Mouse (Mus musculus): ENCODE data around the gene Rnf208. TPM values are rescaled to one million over a fixed set of nuclear protein-coding genes. Genes with fewer than 3 reads are reported as not detected.

Rnf208 gene
- polyA plus RNA-seq, 1 experiment from 2014 or later: 47.5 TPM

DNA sequence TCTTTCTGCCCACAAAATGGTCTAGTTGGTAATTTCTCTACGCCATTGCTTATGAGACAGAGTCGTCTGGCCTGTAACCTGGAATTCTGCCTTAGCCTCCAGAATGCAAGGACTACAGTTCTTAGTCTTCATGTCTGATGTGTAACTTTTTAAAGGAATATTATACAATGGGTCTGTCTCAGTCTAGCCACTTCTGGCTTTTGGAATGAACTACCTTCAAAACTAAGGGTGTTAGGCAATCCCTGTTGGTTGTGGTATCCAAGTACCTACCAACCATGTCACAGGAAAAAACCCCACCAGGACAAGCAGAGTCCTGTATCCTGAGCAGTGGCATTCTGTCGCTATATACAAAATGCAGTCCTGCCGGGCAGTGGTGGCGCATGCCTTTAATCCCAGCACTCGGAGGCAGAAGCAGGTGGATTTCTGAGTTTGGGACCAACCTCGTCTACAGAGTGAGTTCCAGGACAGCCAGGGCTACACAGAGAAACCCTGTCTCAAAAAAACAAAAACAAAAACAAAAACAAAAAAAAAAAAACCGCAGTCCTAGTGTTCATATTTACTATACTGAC is 16.2 kb upstream of the Rnf208 start:
- H3K4me2 ChIP-seq (replicated peaks): peak overlapping the region; percentile 57
- no peak for ATAC-seq (ENCODE audit: low FRiP score, low read depth)
- H3K4me3 ChIP-seq: peak overlapping the region; percentile 48; the same call in 1 of the 2 replicates
- H3K9me3 ChIP-seq: no peaks in the 10 kb centered on the region
- H3K27ac ChIP-seq: 0 out of 2 replicates have a peak overlapping the region, but pooled peaks have one; percentile 91
- no peaks in the 10 kb centered on the region for H3K27me3 ChIP-seq (replicated peaks)
- peaks cover 5% of the 10 kb centered on the region; the same call in 1 of the 2 replicates for H3K36me3 ChIP-seq
- no peak overlapping the region for H3K9ac ChIP-seq
- H3K4me1 ChIP-seq: peaks cover 23% of the 10 kb centered on the region
- 80% methylated on average over 8 of the region's 8 CpGs for WGBS

DNA sequence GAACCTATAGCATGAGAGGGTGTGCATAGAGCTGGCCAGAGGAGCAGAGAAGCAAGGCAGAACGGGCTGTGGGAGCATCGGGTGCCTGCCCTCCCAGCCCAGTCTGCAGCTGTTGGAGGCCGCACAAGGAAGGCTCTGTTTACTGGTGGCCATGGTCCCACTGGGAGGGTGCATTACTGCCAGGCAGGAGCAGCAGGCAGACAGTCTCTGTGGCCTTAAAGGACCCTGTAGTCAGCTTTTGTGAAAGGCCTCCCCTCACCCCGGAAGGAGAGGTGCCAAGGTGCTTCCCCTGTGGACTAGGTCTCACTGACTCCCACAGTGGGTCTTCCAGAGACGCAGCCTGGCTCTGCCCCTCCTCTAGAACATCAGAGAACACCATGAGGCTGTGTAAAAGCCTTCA is 15.2 kb upstream of the Rnf208 start:
- no peak overlapping the region for H3K9ac ChIP-seq
- H3K9me3 ChIP-seq: no peaks in the 10 kb centered on the region
- ATAC-seq (ENCODE audit: low FRiP score, low read depth): no peak
- WGBS: 82% methylated on average over 5 of the region's 5 CpGs
- H3K27ac ChIP-seq: no peak overlapping the region
- peaks cover 7% of the 10 kb centered on the region; the same call in 1 of the 2 replicates for H3K27me3 ChIP-seq (replicated peaks)
- peaks cover 1% of the 10 kb centered on the region; the same call in 1 of the 2 replicates for H3K36me3 ChIP-seq
- H3K4me1 ChIP-seq: peaks cover 23% of the 10 kb centered on the region
- H3K4me2 ChIP-seq (replicated peaks): no peak overlapping the region
- no peak overlapping the region for H3K4me3 ChIP-seq

DNA sequence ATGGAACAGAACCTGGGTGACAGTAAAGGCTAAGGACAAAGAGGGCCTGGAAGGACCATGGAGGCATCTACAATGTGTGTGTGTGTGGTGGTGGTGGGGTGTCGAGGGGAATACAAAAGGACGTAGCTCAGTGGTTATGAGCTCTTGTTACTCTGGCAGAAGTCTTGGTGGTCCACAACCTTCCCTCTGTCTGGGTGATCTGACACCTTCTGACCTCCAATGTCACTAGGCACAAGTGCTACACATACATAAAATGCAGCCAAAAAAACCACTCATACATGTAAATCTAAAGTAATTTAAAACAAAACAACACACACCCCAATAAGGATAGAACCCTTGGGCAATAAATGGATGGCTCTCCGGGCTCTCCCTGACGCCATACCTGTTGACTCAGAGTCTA is 14.6 kb upstream of the Rnf208 start:
- no peak overlapping the region for H3K27ac ChIP-seq
- H3K9me3 ChIP-seq: no peaks in the 10 kb centered on the region
- H3K4me2 ChIP-seq (replicated peaks): no peak overlapping the region
- H3K27me3 ChIP-seq (replicated peaks): peaks cover 9% of the 10 kb centered on the region; the same call in 1 of the 2 replicates
- no peak overlapping the region for H3K4me3 ChIP-seq
- no peaks in the 10 kb centered on the region for H3K36me3 ChIP-seq
- ATAC-seq (ENCODE audit: low FRiP score, low read depth): no peak
- no peak overlapping the region for H3K9ac ChIP-seq
- WGBS: 91% methylated on average over 4 of the region's 4 CpGs
- peaks cover 23% of the 10 kb centered on the region for H3K4me1 ChIP-seq

GRCm38 (mm10) chr2:25228431-25228889 is 13.6 kb upstream of the Rnf208 start:
- Histone ChIP-seq H3K9me3 (no peaks in the 10 kb centered on the region), H3K4me3 (no peak overlapping the region), H3K36me3 (no peaks in the 10 kb centered on the region), H3K4me2 (replicated peaks) (peak overlapping the region; percentile 38), H3K9ac (no peak overlapping the region), H3K27me3 (replicated peaks) (peaks cover 9% of the 10 kb centered on the region; the same call in 1 of the 2 replicates), H3K4me1 (peaks cover 19% of the 10 kb centered on the region), H3K27ac (no peak overlapping the region)
- 0% methylated on average over 7 of the region's 7 CpGs for WGBS
- no peak for ATAC-seq (ENCODE audit: low FRiP score, low read depth)

GRCm38 (mm10) chr2:25228995-25229530 is 13.0 kb upstream of the Rnf208 start:
- no peak overlapping the region for H3K9ac ChIP-seq

GRCm38 (mm10) chr2:25229582-25229981 is 12.5 kb upstream of the Rnf208 start:
- Histone ChIP-seq H3K9ac (no peak overlapping the region), H3K27ac (no peak overlapping the region), H3K4me1 (peaks cover 14% of the 10 kb centered on the region), H3K9me3 (no peaks in the 10 kb centered on the region), H3K27me3 (replicated peaks) (peaks cover 9% of the 10 kb centered on the region; the same call in 1 of the 2 replicates), H3K4me3 (no peak overlapping the region), H3K4me2 (replicated peaks) (no peak overlapping the region), H3K36me3 (no peaks in the 10 kb centered on the region)
- ATAC-seq (ENCODE audit: low FRiP score, low read depth): no peak
- 84% methylated on average over 5 of the region's 5 CpGs for WGBS

More at GRCm38 (mm10) chr2:25228995-25229530, 13.0 kb upstream of the Rnf208 start:
- Histone ChIP-seq H3K27me3 (replicated peaks) (peaks cover 9% of the 10 kb centered on the region; the same call in 1 of the 2 replicates), H3K4me3 (no peak overlapping the region), H3K4me2 (replicated peaks) (peak overlapping the region; percentile 38), H3K36me3 (no peaks in the 10 kb centered on the region), H3K27ac (no peak overlapping the region), H3K9me3 (no peaks in the 10 kb centered on the region), H3K4me1 (peaks cover 14% of the 10 kb centered on the region)
- ATAC-seq (ENCODE audit: low FRiP score, low read depth): no peak
- WGBS: 70% methylated on average over 6 of the region's 6 CpGs

DNA sequence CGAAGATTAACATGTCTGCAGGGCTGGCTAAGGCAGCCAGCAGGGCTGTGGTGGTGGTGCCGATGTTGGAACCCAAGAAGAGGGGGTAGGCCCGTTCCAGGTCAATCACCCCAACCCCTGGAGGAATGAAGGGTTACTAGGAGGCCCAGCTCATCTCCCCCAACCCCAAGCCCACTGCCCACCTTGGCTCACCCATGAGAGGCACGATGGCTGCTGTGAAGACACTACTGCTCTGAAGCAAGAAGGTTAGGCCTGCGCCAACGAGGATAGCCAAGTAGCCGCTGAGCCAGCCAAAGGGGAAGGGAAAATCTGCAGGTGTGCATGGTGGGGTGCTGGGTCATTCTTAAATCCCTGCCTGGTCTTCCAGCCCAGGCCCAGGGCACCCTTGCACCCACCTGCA is 11.5 kb upstream of the Rnf208 start:
- Histone ChIP-seq H3K9ac (no peak overlapping the region), H3K36me3 (no peaks in the 10 kb centered on the region), H3K4me2 (replicated peaks) (no peak overlapping the region), H3K4me1 (peaks cover 10% of the 10 kb centered on the region), H3K4me3 (no peak overlapping the region), H3K27me3 (replicated peaks) (peaks cover 9% of the 10 kb centered on the region; the same call in 1 of the 2 replicates), H3K9me3 (no peaks in the 10 kb centered on the region), H3K27ac (no peak overlapping the region)
- 83% methylated on average over 7 of the region's 7 CpGs for whole genome bisulfite sequencing
- ATAC-seq (ENCODE audit: low FRiP score, low read depth): no peak

GRCm38 (mm10) chr2:25231038-25231437 is 11.0 kb upstream of the Rnf208 start:
- peaks cover 9% of the 10 kb centered on the region; the same call in 1 of the 2 replicates for H3K27me3 ChIP-seq (replicated peaks)
- no peaks in the 10 kb centered on the region for H3K9me3 ChIP-seq
- 59% methylated on average over 12 of the region's 12 CpGs for WGBS
- no peak for ATAC-seq (ENCODE audit: low FRiP score, low read depth)
- no peak overlapping the region for H3K9ac ChIP-seq
- H3K4me1 ChIP-seq: peaks cover 6% of the 10 kb centered on the region
- H3K4me2 ChIP-seq (replicated peaks): no peak overlapping the region
- H3K27ac ChIP-seq: no peak overlapping the region
- no peak overlapping the region for H3K4me3 ChIP-seq
- H3K36me3 ChIP-seq: no peaks in the 10 kb centered on the region

- 79% methylated on average over 4 of the region's 4 CpGs for WGBS
- Histone ChIP-seq H3K4me2 (replicated peaks) (no peak overlapping the region), H3K4me1 (peaks cover 6% of the 10 kb centered on the region)
These were observed 8.6 kb upstream of the Rnf208 start for GRCm38 (mm10) chr2:25233421-25233820.

GRCm38 (mm10) chr2:25234050-25234449 is 8.0 kb upstream of the Rnf208 start, which contains the start of gene Slc34a3:
Gene Slc34a3 (minus strand): TSS chr2:25234364.
- H3K36me3 ChIP-seq: no peaks in the 10 kb centered on the region
- 94% methylated on average over 3 of the region's 3 CpGs for WGBS
- peaks cover 1% of the 10 kb centered on the region for H3K4me1 ChIP-seq
- H3K4me3 ChIP-seq: no peak within 1 kb of the TSS
- no peak within 1 kb of the TSS for H3K4me2 ChIP-seq (replicated peaks)
- H3K27me3 ChIP-seq (replicated peaks): peaks cover 9% of the 10 kb centered on the region; the same call in 1 of the 2 replicates
- no peak within 1 kb of the TSS for H3K27ac ChIP-seq
- H3K9me3 ChIP-seq: no peaks in the 10 kb centered on the region
- no peak for ATAC-seq (ENCODE audit: low FRiP score, low read depth)
- no peak within 1 kb of the TSS for H3K9ac ChIP-seq

More at GRCm38 (mm10) chr2:25233421-25233820, 8.6 kb upstream of the Rnf208 start:
- no peaks in the 10 kb centered on the region for H3K36me3 ChIP-seq
- H3K9me3 ChIP-seq: no peaks in the 10 kb centered on the region
- H3K9ac ChIP-seq: no peak overlapping the region
- ATAC-seq (ENCODE audit: low FRiP score, low read depth): no peak
- H3K27ac ChIP-seq: no peak overlapping the region
- H3K27me3 ChIP-seq (replicated peaks): peaks cover 9% of the 10 kb centered on the region; the same call in 1 of the 2 replicates
- H3K4me3 ChIP-seq: no peak overlapping the region

DNA sequence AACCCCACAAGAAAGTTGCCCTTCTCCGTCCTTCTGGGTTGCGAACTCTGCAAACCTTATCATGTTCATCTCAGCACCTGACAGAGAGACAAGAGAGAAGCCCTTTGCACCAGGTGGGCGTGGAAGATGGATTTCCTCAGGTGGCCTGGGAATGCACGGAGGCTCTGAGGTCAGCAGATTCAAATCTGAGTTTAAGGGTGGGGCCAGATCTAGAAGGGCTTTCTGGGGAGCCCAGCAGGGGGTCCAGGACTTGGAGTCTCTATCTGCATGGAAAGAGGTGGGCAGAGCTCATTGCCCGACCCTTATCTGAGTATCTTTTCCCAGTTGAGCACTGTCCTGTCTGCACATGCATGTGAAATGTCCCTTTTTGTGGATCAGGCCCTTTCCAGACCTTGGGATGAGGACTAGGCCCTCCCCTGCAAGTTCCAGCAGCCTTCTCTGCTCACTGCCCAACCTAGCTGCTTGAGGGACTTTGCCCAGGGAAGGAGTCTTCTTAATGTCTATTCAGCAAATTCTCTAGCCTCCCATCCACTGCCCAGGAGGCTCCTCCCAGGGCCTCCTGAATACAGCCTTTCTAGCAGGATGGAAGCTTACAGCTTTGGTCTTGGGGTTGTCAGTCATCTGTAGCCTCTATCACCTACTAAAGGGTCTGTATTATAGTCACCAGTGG is 7.4 kb upstream of the Rnf208 start:
- no peak for ATAC-seq (ENCODE audit: low FRiP score, low read depth)

DNA sequence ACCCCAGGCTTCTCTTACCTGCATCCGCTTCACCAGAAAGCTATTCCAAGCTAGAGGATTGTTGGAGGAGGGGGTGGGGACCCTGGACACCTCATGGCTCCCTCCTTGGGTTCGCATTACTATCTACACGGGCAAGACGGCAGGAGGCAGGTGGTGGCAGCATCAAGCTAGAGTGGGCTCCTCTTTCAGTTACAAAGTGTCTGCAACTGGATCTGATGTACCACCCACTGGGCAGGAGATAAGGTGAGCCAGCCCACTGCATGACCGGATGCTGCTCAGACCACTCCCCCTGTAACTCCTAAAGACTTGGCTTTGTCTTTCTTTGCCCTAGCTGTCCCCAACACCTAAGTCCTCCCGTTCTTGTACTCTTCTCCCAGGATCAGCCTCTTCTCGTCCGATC is 5.4 kb upstream of the Rnf208 start, which contains the start of gene Rnf224:
TSS of gene Rnf224 (minus strand) at position 174 of the 400 bp plus-strand sequence.
- no peak within 1 kb of the TSS for H3K4me2 ChIP-seq (replicated peaks)
- no peaks in the 10 kb centered on the region for H3K9me3 ChIP-seq
- ATAC-seq (ENCODE audit: low FRiP score, low read depth): no peak
- H3K4me1 ChIP-seq: peaks cover 7% of the 10 kb centered on the region
- no peak within 1 kb of the TSS for H3K9ac ChIP-seq
- H3K27ac ChIP-seq: no peak within 1 kb of the TSS
- 41% methylated on average over 8 of the region's 8 CpGs for WGBS
- no peak within 1 kb of the TSS for H3K4me3 ChIP-seq
- H3K27me3 ChIP-seq (replicated peaks): peaks cover 7% of the 10 kb centered on the region; the same call in 1 of the 2 replicates
- H3K36me3 ChIP-seq: no peaks in the 10 kb centered on the region

More for the DNA sequence above, 7.4 kb upstream of the Rnf208 start:
- no peaks in the 10 kb centered on the region for H3K4me1 ChIP-seq
- no peak overlapping the region for H3K27ac ChIP-seq
- H3K4me2 ChIP-seq (replicated peaks): no peak overlapping the region
- H3K27me3 ChIP-seq (replicated peaks): peaks cover 9% of the 10 kb centered on the region; the same call in 1 of the 2 replicates
- no peaks in the 10 kb centered on the region for H3K9me3 ChIP-seq
- H3K9ac ChIP-seq: no peak overlapping the region
- no peak overlapping the region for H3K4me3 ChIP-seq
- H3K36me3 ChIP-seq: no peaks in the 10 kb centered on the region
- 71% methylated on average over 5 of the region's 5 CpGs for WGBS

Measured in neural tube, embryonic 12.5 days (tissue).